Mouse (Mus musculus): ENCODE measurements around the gene Glud1. TPM values are rescaled to one million over a fixed set of nuclear protein-coding genes. Genes with fewer than 3 reads are reported as not detected.
"Not testable (repeated sequence)": the region's sequence is repeated elsewhere in the genome, so short reads cannot be mapped to it uniquely, and the experiment has no call there.

Gene Glud1
- polyA plus RNA-seq, 1 experiment from 2014 or later: 76.5 TPM

GRCm38 (mm10) chr14:34314383-34314782 is 3.9 kb downstream of the Glud1 start:
- not testable (repeated sequence) for H3K4me3 ChIP-seq (ENCODE audit: low read depth, low read length); H3K27me3 ChIP-seq (ENCODE audit: control insufficient read depth, insufficient read depth, low read length); H3K9ac ChIP-seq (replicated peaks; ENCODE audit: low read depth, low read length); H3K27ac ChIP-seq (ENCODE audit: low read length); ATAC-seq (ENCODE audit: insufficient number of reproducible peaks, insufficient read depth, low FRiP score, low read depth); H3K4me2 ChIP-seq (replicated peaks; ENCODE audit: low read depth, low read length); H3K9me3 ChIP-seq (ENCODE audit: control insufficient read depth, low read depth, low read length); H3K36me3 ChIP-seq (ENCODE audit: control insufficient read depth, insufficient read depth, low read length)
- peaks cover 11% of the 10 kb centered on the region for H3K4me1 ChIP-seq (ENCODE audit: control insufficient read depth, insufficient read depth, low read length)
- 88% methylated on average over 8 of the region's 8 CpGs for WGBS

- Histone ChIP-seq H3K4me2 (replicated peaks; ENCODE audit: low read depth, low read length) (no peak overlapping the region), H3K9ac (replicated peaks; ENCODE audit: low read depth, low read length) (no peak overlapping the region), H3K36me3 (ENCODE audit: control insufficient read depth, insufficient read depth, low read length) (peaks cover 1% of the 10 kb centered on the region), H3K27ac (ENCODE audit: low read length) (no peak overlapping the region), H3K27me3 (ENCODE audit: control insufficient read depth, insufficient read depth, low read length) (no peaks in the 10 kb centered on the region), H3K4me3 (ENCODE audit: low read depth, low read length) (no peak overlapping the region), H3K4me1 (ENCODE audit: control insufficient read depth, insufficient read depth, low read length) (peaks cover 11% of the 10 kb centered on the region), H3K9me3 (ENCODE audit: control insufficient read depth, low read depth, low read length) (no peaks in the 10 kb centered on the region)
- ATAC-seq (ENCODE audit: insufficient number of reproducible peaks, insufficient read depth, low FRiP score, low read depth): no peak
- WGBS: 51% methylated on average over 3 of the region's 3 CpGs
Measured at GRCm38 (mm10) chr14:34314796-34315195, 4.3 kb downstream of the Glud1 start.

GRCm38 (mm10) chr14:34316346-34316745 is 5.8 kb downstream of the Glud1 start:
- Histone ChIP-seq H3K27ac (ENCODE audit: low read length) (no peak overlapping the region), H3K4me3 (ENCODE audit: low read depth, low read length) (no peak overlapping the region), H3K36me3 (ENCODE audit: control insufficient read depth, insufficient read depth, low read length) (peaks cover 9% of the 10 kb centered on the region), H3K27me3 (ENCODE audit: control insufficient read depth, insufficient read depth, low read length) (no peaks in the 10 kb centered on the region), H3K4me1 (ENCODE audit: control insufficient read depth, insufficient read depth, low read length) (peaks cover 11% of the 10 kb centered on the region), H3K9ac (replicated peaks; ENCODE audit: low read depth, low read length) (no peak overlapping the region), H3K4me2 (replicated peaks; ENCODE audit: low read depth, low read length) (no peak overlapping the region), H3K9me3 (ENCODE audit: control insufficient read depth, low read depth, low read length) (no peaks in the 10 kb centered on the region)
- ATAC-seq (ENCODE audit: insufficient number of reproducible peaks, insufficient read depth, low FRiP score, low read depth): no peak
- 94% methylated on average over 2 of the region's 2 CpGs for WGBS

- Histone ChIP-seq H3K9ac (replicated peaks; ENCODE audit: low read depth, low read length) (no peak overlapping the region), H3K27ac (ENCODE audit: low read length) (no peak overlapping the region), H3K27me3 (ENCODE audit: control insufficient read depth, insufficient read depth, low read length) (no peaks in the 10 kb centered on the region), H3K4me1 (ENCODE audit: control insufficient read depth, insufficient read depth, low read length) (peaks cover 4% of the 10 kb centered on the region; the same call in 1 of the 2 replicates), H3K4me2 (replicated peaks; ENCODE audit: low read depth, low read length) (no peak overlapping the region), H3K9me3 (ENCODE audit: control insufficient read depth, low read depth, low read length) (no peaks in the 10 kb centered on the region), H3K36me3 (ENCODE audit: control insufficient read depth, insufficient read depth, low read length) (peaks cover 13% of the 10 kb centered on the region), H3K4me3 (ENCODE audit: low read depth, low read length) (no peak overlapping the region)
- no peak for ATAC-seq (ENCODE audit: insufficient number of reproducible peaks, insufficient read depth, low FRiP score, low read depth)
- 70% methylated on average over 3 of the region's 3 CpGs for WGBS
Measured at GRCm38 (mm10) chr14:34317431-34317830, 6.9 kb downstream of the Glud1 start.

GRCm38 (mm10) chr14:34318113-34318512 is 7.6 kb downstream of the Glud1 start:
- peaks cover 13% of the 10 kb centered on the region for H3K36me3 ChIP-seq (ENCODE audit: control insufficient read depth, insufficient read depth, low read length)
- H3K4me2 ChIP-seq (replicated peaks; ENCODE audit: low read depth, low read length): no peak overlapping the region
- H3K4me3 ChIP-seq (ENCODE audit: low read depth, low read length): no peak overlapping the region
- no peaks in the 10 kb centered on the region for H3K9me3 ChIP-seq (ENCODE audit: control insufficient read depth, low read depth, low read length)
- no peak overlapping the region for H3K27ac ChIP-seq (ENCODE audit: low read length)
- no peak for ATAC-seq (ENCODE audit: insufficient number of reproducible peaks, insufficient read depth, low FRiP score, low read depth)
- 0 out of 2 replicates have a peak, but pooled peaks cover 2% of the 10 kb centered on the region for H3K4me1 ChIP-seq (ENCODE audit: control insufficient read depth, insufficient read depth, low read length)
- H3K9ac ChIP-seq (replicated peaks; ENCODE audit: low read depth, low read length): no peak overlapping the region
- no peaks in the 10 kb centered on the region for H3K27me3 ChIP-seq (ENCODE audit: control insufficient read depth, insufficient read depth, low read length)

GRCm38 (mm10) chr14:34323576-34324085 is 13.1 kb downstream of the Glud1 start:
- Histone ChIP-seq H3K4me3 (ENCODE audit: low read depth, low read length) (no peak overlapping the region), H3K9me3 (ENCODE audit: control insufficient read depth, low read depth, low read length) (no peaks in the 10 kb centered on the region), H3K27me3 (ENCODE audit: control insufficient read depth, insufficient read depth, low read length) (no peaks in the 10 kb centered on the region), H3K9ac (replicated peaks; ENCODE audit: low read depth, low read length) (no peak overlapping the region), H3K36me3 (ENCODE audit: control insufficient read depth, insufficient read depth, low read length) (peaks cover 42% of the 10 kb centered on the region), H3K27ac (ENCODE audit: low read length) (no peak overlapping the region), H3K4me1 (ENCODE audit: control insufficient read depth, insufficient read depth, low read length) (no peaks in the 10 kb centered on the region), H3K4me2 (replicated peaks; ENCODE audit: low read depth, low read length) (no peak overlapping the region)
- ATAC-seq (ENCODE audit: insufficient number of reproducible peaks, insufficient read depth, low FRiP score, low read depth): no peak
- 93% methylated on average over 5 of the region's 5 CpGs for WGBS

GRCm38 (mm10) chr14:34326606-34327005 is 16.1 kb downstream of the Glud1 start:
- Histone ChIP-seq H3K4me2 (replicated peaks; ENCODE audit: low read depth, low read length) (no peak overlapping the region), H3K27ac (ENCODE audit: low read length) (no peak overlapping the region), H3K9ac (replicated peaks; ENCODE audit: low read depth, low read length) (no peak overlapping the region), H3K4me3 (ENCODE audit: low read depth, low read length) (no peak overlapping the region), H3K27me3 (ENCODE audit: control insufficient read depth, insufficient read depth, low read length) (no peaks in the 10 kb centered on the region), H3K36me3 (ENCODE audit: control insufficient read depth, insufficient read depth, low read length) (peaks cover 54% of the 10 kb centered on the region), H3K4me1 (ENCODE audit: control insufficient read depth, insufficient read depth, low read length) (no peaks in the 10 kb centered on the region), H3K9me3 (ENCODE audit: control insufficient read depth, low read depth, low read length) (no peaks in the 10 kb centered on the region)
- 85% methylated on average over 3 of the region's 3 CpGs for whole genome bisulfite sequencing
- ATAC-seq (ENCODE audit: insufficient number of reproducible peaks, insufficient read depth, low FRiP score, low read depth): no peak

GRCm38 (mm10) chr14:34327618-34328017 is 17.1 kb downstream of the Glud1 start:
- no peak overlapping the region for H3K4me2 ChIP-seq (replicated peaks; ENCODE audit: low read depth, low read length)
- no peaks in the 10 kb centered on the region for H3K4me1 ChIP-seq (ENCODE audit: control insufficient read depth, insufficient read depth, low read length)
- peaks cover 52% of the 10 kb centered on the region for H3K36me3 ChIP-seq (ENCODE audit: control insufficient read depth, insufficient read depth, low read length)
- no peak overlapping the region for H3K4me3 ChIP-seq (ENCODE audit: low read depth, low read length)
- no peak for ATAC-seq (ENCODE audit: insufficient number of reproducible peaks, insufficient read depth, low FRiP score, low read depth)
- H3K9me3 ChIP-seq (ENCODE audit: control insufficient read depth, low read depth, low read length): no peaks in the 10 kb centered on the region
- 48% methylated on average over 1 of the region's 1 CpGs for WGBS
- no peak overlapping the region for H3K9ac ChIP-seq (replicated peaks; ENCODE audit: low read depth, low read length)
- no peaks in the 10 kb centered on the region for H3K27me3 ChIP-seq (ENCODE audit: control insufficient read depth, insufficient read depth, low read length)
- no peak overlapping the region for H3K27ac ChIP-seq (ENCODE audit: low read length)

GRCm38 (mm10) chr14:34330657-34331158 is 20.2 kb downstream of the Glud1 start:
- Histone ChIP-seq H3K27ac (ENCODE audit: low read length) (no peak overlapping the region), H3K36me3 (ENCODE audit: control insufficient read depth, insufficient read depth, low read length) (peaks cover 55% of the 10 kb centered on the region), H3K4me1 (ENCODE audit: control insufficient read depth, insufficient read depth, low read length) (no peaks in the 10 kb centered on the region), H3K9me3 (ENCODE audit: control insufficient read depth, low read depth, low read length) (no peaks in the 10 kb centered on the region), H3K4me2 (replicated peaks; ENCODE audit: low read depth, low read length) (no peak overlapping the region), H3K27me3 (ENCODE audit: control insufficient read depth, insufficient read depth, low read length) (no peaks in the 10 kb centered on the region), H3K9ac (replicated peaks; ENCODE audit: low read depth, low read length) (no peak overlapping the region), H3K4me3 (ENCODE audit: low read depth, low read length) (no peak overlapping the region)
- 91% methylated on average over 9 of the region's 9 CpGs for WGBS
- no peak for ATAC-seq (ENCODE audit: insufficient number of reproducible peaks, insufficient read depth, low FRiP score, low read depth)

Measured in stomach, embryonic 14.5 days (tissue).